Mouse (Mus musculus) heart, adult 18-20 months (tissue): Measurements from ENCODE around the gene Riox1. TPM values are rescaled to one million over a fixed set of nuclear protein-coding genes. Genes with fewer than 3 reads are reported as not detected.

ENCODE experiments used
- DNase-seq, 2 experiments: peaks; one replicate each; pipeline ENCODE4 v3.0.0; 2021 to 2022; ENCODE audit warnings: mixed read lengths in 1 of 2
- total RNA-seq, 2 experiments: library from RNA; stranded (reverse); gene quantifications; 2 replicates each; pipeline ENCODE4 v1.2.3; 2021

The Riox1 gene
- total RNA-seq, 2 experiments from 2014 or later: 4.4 TPM

GRCm38 (mm10) chr12:83949776-83950492, 474 bp upstream of the Riox1 start:
- no peak for DNase-seq

- peak; percentile 21 to 34 for DNase-seq
Measured at GRCm38 (mm10) chr12:83950840-83951701, 663 bp downstream of the Riox1 start.

- DNase-seq: no peak
Measured at GRCm38 (mm10) chr12:83951711-83952575, 1.5 kb downstream of the Riox1 start.

DNA sequence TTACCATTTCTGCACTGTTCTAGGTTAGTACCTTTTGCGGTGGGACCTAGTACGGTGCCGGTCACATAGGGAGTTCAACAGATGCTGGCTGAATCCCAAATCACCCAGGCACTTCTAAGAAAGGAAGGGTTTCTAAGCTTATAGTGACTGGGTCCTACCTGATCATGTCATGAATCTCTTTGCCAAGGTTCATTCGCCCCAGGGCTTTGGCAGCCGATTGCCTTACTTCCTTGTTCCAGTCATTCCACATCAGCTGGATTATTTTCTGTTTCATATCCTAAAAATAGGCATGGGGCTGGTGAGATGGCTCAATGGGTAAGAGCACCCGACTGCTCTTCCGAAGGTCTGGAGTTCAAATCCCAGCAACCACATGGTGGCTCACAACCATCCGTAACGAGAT, 7.9 kb downstream of the Riox1 start:
- DNase-seq: no peak

DNA sequence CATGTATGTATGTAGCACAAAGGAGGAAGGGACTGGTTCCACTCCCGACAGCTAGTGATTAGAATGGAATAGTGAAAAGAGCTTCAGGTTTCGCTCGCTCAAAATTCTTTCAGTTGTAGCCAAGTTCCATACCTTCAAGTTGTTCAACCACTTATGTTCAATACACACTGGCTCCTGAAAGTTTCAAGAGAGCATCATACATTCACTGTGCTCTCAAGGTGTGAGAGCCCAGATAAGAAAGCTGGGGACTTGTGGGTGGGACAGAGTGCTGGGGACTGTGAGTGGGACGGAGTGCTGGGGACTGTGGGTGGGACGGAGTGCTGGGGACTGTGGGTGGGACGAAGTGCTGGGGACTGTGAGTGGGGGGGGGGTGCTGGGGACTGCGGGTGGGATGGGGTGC, 14.8 kb downstream of the Riox1 start:
- DNase-seq: no peak

- DNase-seq: peak; percentile 48 to 75
Measured at GRCm38 (mm10) chr12:83972117-83972516, 21.7 kb downstream of the Riox1 start.

- no peak for DNase-seq
Measured at GRCm38 (mm10) chr12:83978862-83979261, 28.5 kb downstream of the Riox1 start.

DNA sequence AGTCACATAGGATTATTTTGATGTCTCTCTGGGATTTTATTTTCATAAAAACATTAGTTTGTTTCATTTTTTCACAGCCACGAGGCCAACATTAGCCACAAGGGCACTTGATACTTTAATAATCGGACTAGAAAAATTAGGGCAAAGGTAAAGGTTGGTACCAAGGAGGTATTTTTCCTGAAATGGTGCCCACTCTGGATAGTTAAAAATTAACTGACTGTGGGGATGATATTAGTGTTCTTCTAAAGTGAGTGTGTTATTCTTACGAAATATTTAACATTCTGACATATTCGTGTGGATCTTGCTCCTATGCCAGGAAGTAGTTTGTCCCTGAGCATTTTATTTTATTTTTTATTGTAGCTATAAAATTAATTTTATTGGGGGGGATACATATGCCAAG, 31.2 kb downstream of the Riox1 start:
- no peak for DNase-seq

- DNase-seq: no peak
Measured at GRCm38 (mm10) chr12:83984752-83985151, 34.3 kb downstream of the Riox1 start, which contains the start of gene Heatr4. TSS of gene Heatr4 (minus strand) at chr12:83984852.

GRCm38 (mm10) chr12:83987242-83987582, 36.8 kb downstream of the Riox1 start:
- no peak for DNase-seq

DNA sequence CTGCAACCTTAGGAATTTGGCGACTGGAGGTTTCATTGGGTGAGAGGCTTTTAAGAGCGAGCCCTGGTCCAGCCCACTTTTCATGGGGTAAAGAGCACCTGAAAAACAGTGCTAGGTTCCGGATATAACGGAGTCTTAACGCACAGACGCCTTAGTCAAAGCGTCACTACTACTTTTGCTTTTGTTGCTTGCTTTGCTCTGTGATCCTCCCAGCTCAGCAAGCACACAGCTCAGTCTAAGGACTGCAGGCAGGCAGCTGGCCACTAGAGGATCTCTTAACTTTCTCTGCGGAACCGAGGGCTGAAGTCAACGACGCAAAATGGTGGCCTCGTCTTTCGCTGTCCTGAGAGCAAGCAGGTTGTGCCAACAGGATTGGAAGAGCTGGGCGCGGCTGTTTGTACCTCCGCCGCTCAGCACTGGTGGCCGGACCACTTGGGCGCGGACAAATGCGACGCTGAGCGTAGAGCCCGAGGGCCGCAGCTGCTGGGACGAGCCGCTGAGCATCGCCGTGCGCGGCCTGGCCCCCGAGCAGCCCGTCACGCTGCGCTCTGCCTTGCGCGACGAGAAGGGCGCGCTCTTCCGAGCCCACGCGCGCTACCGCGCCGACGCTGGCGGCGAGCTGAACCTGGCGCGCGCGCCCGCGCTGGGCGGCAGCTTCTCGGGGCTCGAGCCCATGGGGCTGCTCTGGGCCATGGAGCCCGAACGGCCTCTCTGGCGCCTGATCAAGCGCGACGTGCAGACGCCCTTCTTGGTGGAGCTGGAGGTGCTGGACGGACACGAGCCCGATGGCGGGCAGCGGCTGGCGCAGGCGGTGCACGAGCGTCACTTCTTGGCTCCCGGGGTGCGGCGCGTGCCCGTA, 37.4 kb downstream of the Riox1 start, which contains the start of gene Acot2:
Gene Acot2 (plus strand): TSS at position 279 of the 859 bp plus-strand sequence.
- peak; percentile 87 to 88 for DNase-seq

DNA sequence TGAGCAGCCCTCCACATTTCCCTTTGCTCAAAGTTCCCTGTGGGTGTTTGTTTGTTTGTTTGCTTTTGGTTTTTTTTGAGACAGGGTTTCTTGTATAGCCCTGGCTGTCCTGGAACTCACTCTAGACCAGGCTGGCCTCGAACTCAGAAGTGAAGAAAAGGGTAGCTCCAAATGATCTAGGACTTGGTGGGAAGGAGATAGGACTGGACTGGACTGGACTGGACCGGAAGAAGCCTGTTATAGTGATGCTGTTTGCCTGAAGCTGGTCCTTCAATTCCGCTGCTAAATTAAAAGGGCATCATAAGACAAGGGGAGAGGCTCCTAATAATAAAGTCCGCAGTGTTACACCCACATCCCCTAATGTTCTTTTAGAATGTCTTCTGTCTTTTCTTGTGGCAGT, 38.1 kb downstream of the Riox1 start:
- DNase-seq: no peak

DNA sequence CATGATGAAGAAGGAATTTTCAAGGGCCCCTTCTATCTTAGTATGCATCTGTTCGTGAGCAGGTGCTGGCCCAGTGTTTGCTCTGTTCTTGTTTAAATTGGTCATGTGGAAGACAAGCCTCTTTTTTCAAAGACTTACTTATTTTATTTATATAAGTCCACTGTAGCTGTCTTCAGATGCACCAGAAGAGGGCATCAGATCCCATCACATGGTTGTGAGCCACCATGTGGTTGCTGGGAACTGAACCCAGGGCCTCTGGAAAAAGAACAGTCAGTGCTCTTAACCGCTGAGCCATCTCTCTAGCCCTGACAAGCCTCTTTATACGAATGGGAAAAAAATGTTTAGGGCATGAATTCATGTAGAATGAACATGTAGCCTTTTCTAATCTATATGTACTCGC, 39.0 kb downstream of the Riox1 start:
- no peak for DNase-seq

- no peak for DNase-seq
Measured at GRCm38 (mm10) chr12:83997221-83997620, 46.8 kb downstream of the Riox1 start.

DNA sequence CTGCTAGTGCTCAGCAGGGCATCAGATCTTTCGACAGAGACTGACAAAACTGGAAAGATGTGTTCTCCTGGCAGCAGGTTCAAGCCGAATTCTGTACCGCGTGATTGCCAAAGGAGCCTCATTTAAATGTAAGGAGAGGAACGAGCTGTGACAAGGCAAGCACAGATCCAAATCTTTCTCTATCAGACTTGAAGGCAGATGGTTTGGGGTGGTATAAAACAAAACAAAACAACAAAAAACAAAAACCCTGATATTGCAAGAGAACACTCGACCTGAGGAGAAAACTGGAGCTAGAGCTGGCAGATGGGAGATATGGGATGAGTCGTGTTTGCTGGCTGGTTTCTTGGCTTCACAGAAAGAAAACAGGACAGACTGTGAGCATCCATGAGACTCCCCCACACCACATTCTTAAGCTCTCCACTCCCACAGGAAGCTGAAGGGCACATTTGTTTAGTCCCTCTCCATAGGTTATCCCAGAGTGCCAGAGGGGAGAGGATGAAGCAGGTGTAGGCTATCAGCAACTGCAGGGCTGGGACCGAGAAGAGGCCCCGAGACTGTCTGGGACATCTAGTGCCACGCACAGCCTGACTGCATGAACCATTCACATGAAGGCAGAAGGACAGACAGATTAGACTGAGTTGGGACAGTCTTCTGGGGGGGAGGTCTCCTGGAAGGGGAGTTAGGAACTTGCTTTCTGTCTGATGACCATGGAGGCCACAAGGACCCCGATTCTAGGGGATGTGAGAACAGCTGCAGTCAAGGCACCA, 48.1 kb downstream of the Riox1 start:
- DNase-seq: no peak

- peak; percentile 85 to 86 for DNase-seq
Measured at GRCm38 (mm10) chr12:83999237-83999636, 48.8 kb downstream of the Riox1 start.

- DNase-seq: no peak
Measured at GRCm38 (mm10) chr12:84000418-84000817, 50.0 kb downstream of the Riox1 start.
